Mouse (Mus musculus) bone marrow macrophage, adult 2 months (primary cell): ENCODE measurements around the gene Tenm3.

ENCODE experiments used
- CTCF ChIP-seq: IDR thresholded peaks from 2 replicates; pipeline ENCODE4 v1.5.1; 2012; ENCODE audit warnings: low read depth, mild to moderate bottlenecking, low read length, moderate library complexity
- POLR2A ChIP-seq: IDR thresholded peaks from 2 replicates; pipeline ENCODE4 v1.6.1; 2012; ENCODE audit warnings: mild to moderate bottlenecking, low read depth, low read length, borderline replicate concordance

- TF ChIP-seq CTCF (no peak), POLR2A (no peak)
Observed at GRCm38 (mm10) chr8:48348901-48349300, 494.9 kb downstream of the Tenm3 start.
